Mouse (Mus musculus) cortical plate, adult 2 months (tissue): Measurements from ENCODE around the gene Zbtb3. TPM values are rescaled to one million over a fixed set of nuclear protein-coding genes. Genes with fewer than 3 reads are reported as not detected.

Experiments used
- H3K27ac ChIP-seq: fragments of 200-500 bp; 2 replicates; pipeline ENCODE4 v1.5.1; 2012; ENCODE audit warnings: low read length, control low read depth, inconsistent platforms; ENCODE audit not compliant: insufficient read depth
- H3K4me1 ChIP-seq: fragments of 200-500 bp; 2 replicates; pipeline ENCODE4 v1.6.1; 2011; ENCODE audit warnings: low read length; ENCODE audit not compliant: control insufficient read depth, insufficient read depth
- H3K4me3 ChIP-seq: fragments of 200-500 bp; 2 replicates; pipeline ENCODE4 v1.5.1; 2011; ENCODE audit warnings: mild to moderate bottlenecking, low read length, control low read depth; ENCODE audit not compliant: insufficient read depth
- CTCF ChIP-seq: fragments of 200-500 bp; IDR thresholded peaks from 2 replicates; pipeline ENCODE4 v1.5.1; 2011; ENCODE audit warnings: mild to moderate bottlenecking, control low read depth, low read length; ENCODE audit not compliant: insufficient read depth; ENCODE audit errors: extremely low read depth
- POLR2A ChIP-seq: fragments of 200-500 bp; IDR thresholded peaks from 2 replicates; pipeline ENCODE4 v1.6.1; 2011; ENCODE audit warnings: mild to moderate bottlenecking, low read length, control low read depth; ENCODE audit not compliant: insufficient read depth; ENCODE audit errors: extremely low read depth
- polyA plus RNA-seq: library from polyadenylated mRNA; depleted of rRNA; stranded (reverse); fragments of >200 nt; gene quantifications from 2 replicates; pipeline ENCODE4 v1.2.3, GENCODE M21; 2012; rRNA removed

The Zbtb3 gene
- 4.0 TPM in 2 replicates for polyA plus RNA-seq

- Histone ChIP-seq H3K27ac (no peak within 1 kb of the TSS), H3K4me3 (peak within 1 kb of the TSS; percentile 47), H3K4me1 (no peaks in the 10 kb centered on the region; the same call in 1 of the 2 replicates)
- peak; percentile 73 for TF ChIP-seq POLR2A
- no peak for TF ChIP-seq CTCF
Measured at GRCm38 (mm10) chr19:8802130-8802821, at the start of gene Zbtb3. TSS of gene Zbtb3 (plus strand) at chr19:8802555.

GRCm38 (mm10) chr19:8755652-8756051 is 46.7 kb upstream of the Zbtb3 start:
- TF ChIP-seq CTCF (no peak), POLR2A (no peak)
- Histone ChIP-seq H3K4me1 (peaks cover 3% of the 10 kb centered on the region), H3K4me3 (no peak overlapping the region), H3K27ac (no peak overlapping the region)

GRCm38 (mm10) chr19:8756635-8757387 is 45.5 kb upstream of the Zbtb3 start, which contains the start of gene Nxf1:
TSS of gene Nxf1 (plus strand) at chr19:8757073.
- Histone ChIP-seq H3K4me3 (peak within 1 kb of the TSS; percentile 90), H3K4me1 (peaks cover 3% of the 10 kb centered on the region), H3K27ac (peak within 1 kb of the TSS; percentile 68)
- peak; percentile 94 for TF ChIP-seq POLR2A
- TF ChIP-seq CTCF, result no peak

- TF ChIP-seq POLR2A, result no peak
- no peak for TF ChIP-seq CTCF
- peaks cover 3% of the 10 kb centered on the region for H3K4me1 ChIP-seq
- H3K4me3 ChIP-seq, result peak overlapping the region; percentile 90
- H3K27ac ChIP-seq, result no peak overlapping the region
Measured at GRCm38 (mm10) chr19:8757471-8757998, 44.8 kb upstream of the Zbtb3 start.

GRCm38 (mm10) chr19:8758899-8759298 is 43.5 kb upstream of the Zbtb3 start:
- no peak for TF ChIP-seq CTCF
- TF ChIP-seq POLR2A, result no peak
- no peak overlapping the region for H3K4me3 ChIP-seq

GRCm38 (mm10) chr19:8760757-8761156 is 41.6 kb upstream of the Zbtb3 start:
- no peak for TF ChIP-seq POLR2A
- TF ChIP-seq CTCF, result no peak
- H3K27ac ChIP-seq, result no peak overlapping the region

More at GRCm38 (mm10) chr19:8758899-8759298, 43.5 kb upstream of the Zbtb3 start:
- Histone ChIP-seq H3K27ac (no peak overlapping the region), H3K4me1 (peaks cover 3% of the 10 kb centered on the region)

GRCm38 (mm10) chr19:8763276-8763675 is 39.1 kb upstream of the Zbtb3 start:
- no peak overlapping the region for H3K27ac ChIP-seq
- H3K4me3 ChIP-seq, result no peak overlapping the region
- TF ChIP-seq POLR2A (no peak), CTCF (no peak)
- no peaks in the 10 kb centered on the region; the same call in 1 of the 2 replicates for H3K4me1 ChIP-seq

More at GRCm38 (mm10) chr19:8760757-8761156, 41.6 kb upstream of the Zbtb3 start:
- H3K4me1 ChIP-seq, result peaks cover 3% of the 10 kb centered on the region
- no peak overlapping the region for H3K4me3 ChIP-seq

- Histone ChIP-seq H3K4me1 (no peaks in the 10 kb centered on the region), H3K27ac (no peak overlapping the region), H3K4me3 (no peak overlapping the region)
- TF ChIP-seq CTCF (no peak), POLR2A (no peak)
Measured at GRCm38 (mm10) chr19:8765562-8765961, 36.8 kb upstream of the Zbtb3 start.

- Histone ChIP-seq H3K4me3 (peak within 1 kb of the TSS; percentile 70), H3K27ac (peak within 1 kb of the TSS; percentile 70), H3K4me1 (peaks cover 6% of the 10 kb centered on the region; the same call in 1 of the 2 replicates)
- TF ChIP-seq CTCF (no peak), POLR2A (peak; percentile 88)
Measured at GRCm38 (mm10) chr19:8770567-8771270, 31.6 kb upstream of the Zbtb3 start, which contains the start of gene Tmem223. TSS of gene Tmem223 (plus strand) at chr19:8770996.
